Mouse (Mus musculus) cerebellum, adult 2 months (tissue): ENCODE measurements around the gene Gm26620.

ENCODE experiments used
- CTCF ChIP-seq: fragments of 200-500 bp; IDR thresholded peaks from 2 replicates; pipeline ENCODE4 v1.5.1; 2011; ENCODE audit warnings: low read depth, mild to moderate bottlenecking, control low read depth, low read length, moderate library complexity, borderline replicate concordance; ENCODE audit not compliant: insufficient read depth
- POLR2A ChIP-seq: fragments of 200-500 bp; IDR thresholded peaks from 2 replicates; pipeline ENCODE4 v1.6.1; 2011; ENCODE audit warnings: low read length, control low read depth, borderline replicate concordance; ENCODE audit not compliant: insufficient read depth

DNA sequence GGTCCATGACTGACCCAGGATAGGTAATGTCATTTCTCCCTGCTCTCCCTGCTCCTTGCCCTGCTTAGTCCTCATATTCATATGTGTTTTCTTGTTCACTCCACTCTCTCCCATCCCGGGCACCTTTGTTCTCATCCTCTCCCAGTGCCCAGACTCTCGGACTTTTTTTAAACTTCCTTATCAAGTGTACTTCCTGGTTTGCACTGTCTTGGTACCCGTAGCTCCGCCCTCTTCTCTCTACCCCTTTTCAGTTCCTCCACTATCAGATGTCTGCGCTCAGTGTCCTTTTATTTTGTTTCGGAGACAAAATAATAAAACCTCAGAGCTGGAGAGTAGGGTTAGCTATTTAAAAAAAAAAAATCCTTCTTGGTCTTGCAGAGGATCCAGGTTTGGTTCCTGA lies 39.6 kb downstream of the Gm26620 start:
- TF ChIP-seq CTCF: no peak
- TF ChIP-seq POLR2A: no peak
